Mouse (Mus musculus) lung, adult 2 months (tissue): ENCODE measurements around the gene Armh3. TPM values are rescaled to one million over a fixed set of nuclear protein-coding genes. Genes with fewer than 3 reads are reported as not detected.
A peak's percentile ranks its signal among the peaks of the same experiment; 100 is the strongest.

Experiments used
- DNase-seq: peaks from one replicate; pipeline ENCODE4 v3.0.0; 2022
- H3K4me1 ChIP-seq: fragments of 200-500 bp; 2 replicates; pipeline ENCODE4 v1.6.1; 2011; ENCODE audit warnings: low read length; ENCODE audit not compliant: control insufficient read depth, insufficient read depth
- H3K4me3 ChIP-seq: fragments of 200-500 bp; replicated peaks from 2 replicates; pipeline ENCODE3; 2011; ENCODE audit warnings: low read depth, mild to moderate bottlenecking, control low read depth, low read length; ENCODE audit errors: extremely low read depth
- CTCF ChIP-seq: fragments of 200-500 bp; IDR thresholded peaks from 2 replicates; pipeline ENCODE4 v1.5.1; 2011; ENCODE audit warnings: mild to moderate bottlenecking, low read length, control low read depth; ENCODE audit not compliant: insufficient read depth
- POLR2A ChIP-seq: fragments of 200-500 bp; IDR thresholded peaks from 2 replicates; pipeline ENCODE4 v1.6.1; 2011; ENCODE audit warnings: low read depth, mild to moderate bottlenecking, control low read depth, low read length, borderline replicate concordance; ENCODE audit errors: extremely low read depth
- WGBS: fragments of 180-500 bp; shearing (Covaris S2); methylation state at CpG from one replicate; pipeline ENCODE4 v1.1.7; 2018; 5-methylcytosine and 5-hydroxymethylcytosine counted together
- polyA plus RNA-seq: library from polyadenylated mRNA; depleted of rRNA; stranded (reverse); fragments of >200 nt; gene quantifications from 2 replicates; pipeline ENCODE4 v1.2.3, GENCODE M21; 2012; rRNA removed

Armh3 gene
- polyA plus RNA-seq: 6.7 and 9.5 TPM in 2 replicates

GRCm38 (mm10) chr19:45997785-45998693 is at the start of gene Armh3:
Gene Armh3, minus strand, starts transcription at chr19:45998488.
- peak; percentile 92 for DNase-seq
- peaks cover 3% of the 10 kb centered on the region for H3K4me1 ChIP-seq
- peak; percentile 21; the same call in 1 of the 2 replicates for TF ChIP-seq POLR2A
- TF ChIP-seq CTCF: no peak
- H3K4me3 ChIP-seq: peak within 1 kb of the TSS; percentile 83
- under 1% methylated on average over 76 of the region's 76 CpGs for WGBS

GRCm38 (mm10) chr19:46047426-46047825 is 49.1 kb upstream of the Armh3 start:
- TF ChIP-seq POLR2A: no peak
- TF ChIP-seq CTCF: no peak
- H3K4me1 ChIP-seq: peaks cover 14% of the 10 kb centered on the region
- no peak overlapping the region for H3K4me3 ChIP-seq
- WGBS: 78% methylated on average over 2 of the region's 2 CpGs
- DNase-seq: no peak

GRCm38 (mm10) chr19:46046621-46047025 is 48.3 kb upstream of the Armh3 start:
- Histone ChIP-seq H3K4me1 (peaks cover 18% of the 10 kb centered on the region), H3K4me3 (no peak overlapping the region)

GRCm38 (mm10) chr19:46045696-46046311 is 47.5 kb upstream of the Armh3 start:
- H3K4me1 ChIP-seq: peaks cover 25% of the 10 kb centered on the region
- TF ChIP-seq POLR2A (peak; percentile 59; the same call in 1 of the 2 replicates), CTCF (no peak)
- WGBS: 4% methylated on average over 7 of the region's 7 CpGs
- DNase-seq: peak; percentile 51
- peak overlapping the region; percentile 94 for H3K4me3 ChIP-seq

More at GRCm38 (mm10) chr19:46046621-46047025, 48.3 kb upstream of the Armh3 start:
- 11% methylated on average over 10 of the region's 10 CpGs for WGBS
- no peak for DNase-seq
- no peak for TF ChIP-seq POLR2A
- no peak for TF ChIP-seq CTCF

- Histone ChIP-seq H3K4me1 (peaks cover 28% of the 10 kb centered on the region), H3K4me3 (peak within 1 kb of the TSS; percentile 94)
- under 1% methylated on average over 72 of the region's 84 CpGs for WGBS
- DNase-seq: peak; percentile 87
- TF ChIP-seq POLR2A (peak; percentile 74), CTCF (no peak)
Measured at GRCm38 (mm10) chr19:46044993-46045695, 46.9 kb upstream of the Armh3 start, which contains the start of gene Ldb1. Gene Ldb1, minus strand, starts transcription at chr19:46045214.

GRCm38 (mm10) chr19:46044271-46044992 is 46.1 kb upstream of the Armh3 start, which contains the start of gene Pprc1:
Gene Pprc1, plus strand, starts transcription at chr19:46044886.
- peaks cover 31% of the 10 kb centered on the region for H3K4me1 ChIP-seq
- WGBS: under 1% methylated on average over 34 of the region's 34 CpGs
- no peak for TF ChIP-seq CTCF
- TF ChIP-seq POLR2A: no peak
- peak; percentile 35 for DNase-seq
- H3K4me3 ChIP-seq: peak within 1 kb of the TSS; percentile 94

- DNase-seq: no peak
- peaks cover 34% of the 10 kb centered on the region for H3K4me1 ChIP-seq
- H3K4me3 ChIP-seq: peak overlapping the region; percentile 49
- TF ChIP-seq POLR2A (no peak), CTCF (no peak)
- 28% methylated on average over 7 of the region's 7 CpGs for WGBS
Measured at GRCm38 (mm10) chr19:46043380-46043779, 45.1 kb upstream of the Armh3 start.

- TF ChIP-seq POLR2A (peak; percentile 28; the same call in 1 of the 2 replicates), CTCF (no peak)
- peak overlapping the region; percentile 39 for H3K4me3 ChIP-seq
- WGBS: 6% methylated on average over 6 of the region's 6 CpGs
- H3K4me1 ChIP-seq: peaks cover 34% of the 10 kb centered on the region
- DNase-seq: no peak
Measured at GRCm38 (mm10) chr19:46042476-46043011, 44.3 kb upstream of the Armh3 start.
